Mouse (Mus musculus): ENCODE measurements around the gene Myo5c.

DNA sequence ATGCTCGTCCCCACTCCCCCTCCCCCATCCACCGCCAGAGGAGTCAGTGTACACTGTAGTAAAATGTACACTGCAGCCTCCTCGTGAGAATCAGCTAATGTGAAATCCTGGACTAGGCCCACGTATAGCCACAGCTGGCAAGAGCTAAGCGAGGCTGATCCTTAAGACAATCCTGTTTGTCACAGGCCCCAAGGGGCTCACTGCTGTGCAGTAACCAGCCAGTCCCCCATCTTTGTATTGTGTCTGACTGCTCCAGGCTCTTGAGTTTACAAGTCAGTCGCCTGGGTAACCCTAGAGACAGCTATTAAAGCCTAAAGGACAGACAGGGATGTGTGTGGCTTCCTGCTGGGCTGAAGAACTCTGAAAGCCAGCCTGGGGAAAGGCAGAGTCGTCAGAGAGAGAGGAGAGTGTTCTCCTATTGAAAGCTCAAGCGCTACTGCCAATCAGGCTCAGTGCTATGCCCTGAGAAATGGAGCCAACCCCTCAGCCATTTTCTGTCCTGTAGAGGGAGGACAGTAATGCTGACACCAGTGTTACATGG is 29.6 kb downstream of the Myo5c start:
- TF ChIP-seq CTCF (IDR thresholded peaks at IDR 0.05), result no peak
- TF ChIP-seq POLR2A (IDR thresholded peaks at IDR 0.05; ENCODE audit: insufficient read depth, low read depth, low read length), result no peak

All from heart, adult 2 months (tissue).